Mouse (Mus musculus) forebrain, embryonic 10.5 days (tissue): ENCODE measurements at regions not wholly inside any gene's neighbourhood (a gene's known extent, or its start where the extent isn't known, plus 50 kb on each side); places are given as distances from the start of the nearest gene placed in this dataset.

Experiments used
- DNase-seq: peaks from one replicate; pipeline ENCODE4 v3.0.0-alpha.2; 2017; ENCODE audit warnings: low spot score; ENCODE audit errors: extremely low spot score
- H3K27ac ChIP-seq: fragments of 300-500 bp; sonication (generic); 2 replicates; pipeline ENCODE4 v1.5.1; 2016; ENCODE audit warnings: mild to moderate bottlenecking
- H3K27me3 ChIP-seq: fragments of 300-500 bp; sonication (generic); 2 replicates; pipeline ENCODE4 v1.6.1; 2016; ENCODE audit warnings: mild to moderate bottlenecking; ENCODE audit not compliant: poor library complexity, severe bottlenecking
- H3K36me3 ChIP-seq: fragments of 300-500 bp; sonication (generic); replicated peaks from 2 replicates; pipeline ENCODE4 v1.6.1; 2016; ENCODE audit warnings: mild to moderate bottlenecking, moderate library complexity
- H3K4me1 ChIP-seq: fragments of 300-500 bp; sonication (generic); 2 replicates; pipeline ENCODE4 v1.6.1; 2016
- H3K4me3 ChIP-seq: fragments of 300-500 bp; sonication (generic); 2 replicates; pipeline ENCODE4 v1.5.1; 2016; ENCODE audit warnings: mild to moderate bottlenecking, moderate library complexity
- H3K9me3 ChIP-seq: fragments of 300-500 bp; sonication (generic); 2 replicates; pipeline ENCODE4 v1.6.1; 2016; ENCODE audit warnings: mild to moderate bottlenecking, moderate library complexity
- WGBS: fragments of 180-500 bp; shearing (Covaris S2); methylation state at CpG from one replicate; pipeline ENCODE4 v1.1.7; 2016; 5-methylcytosine and 5-hydroxymethylcytosine counted together

DNA sequence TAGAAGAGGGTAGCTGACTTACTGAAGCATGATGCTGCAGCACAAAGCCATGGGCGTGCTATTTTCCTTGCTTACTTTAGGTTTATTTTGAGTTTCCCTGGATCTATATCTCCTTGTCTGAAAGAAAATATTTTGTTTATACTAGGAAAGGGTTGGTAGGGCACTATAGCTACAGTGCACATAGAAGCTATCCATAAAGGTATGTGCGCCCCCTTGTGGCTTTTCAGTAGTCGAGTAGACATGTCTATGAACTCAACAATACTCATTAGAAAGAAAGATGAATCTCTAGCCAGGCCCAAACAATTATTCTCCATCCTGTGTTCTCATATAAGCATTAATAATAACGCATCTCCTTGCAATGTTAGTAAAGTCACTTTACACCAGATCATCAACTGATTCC, 114.3 kb downstream of the Rab38 start:
- Histone ChIP-seq H3K9me3 (no peaks in the 10 kb centered on the region), H3K36me3 (no peaks in the 10 kb centered on the region), H3K4me3 (no peak overlapping the region), H3K27me3 (no peaks in the 10 kb centered on the region), H3K4me1 (peaks cover 3% of the 10 kb centered on the region; the same call in 1 of the 2 replicates), H3K27ac (no peak overlapping the region)
- peak; percentile 49 for DNase-seq
- WGBS = 14% methylated on average over 4 of the region's 4 CpGs

DNA sequence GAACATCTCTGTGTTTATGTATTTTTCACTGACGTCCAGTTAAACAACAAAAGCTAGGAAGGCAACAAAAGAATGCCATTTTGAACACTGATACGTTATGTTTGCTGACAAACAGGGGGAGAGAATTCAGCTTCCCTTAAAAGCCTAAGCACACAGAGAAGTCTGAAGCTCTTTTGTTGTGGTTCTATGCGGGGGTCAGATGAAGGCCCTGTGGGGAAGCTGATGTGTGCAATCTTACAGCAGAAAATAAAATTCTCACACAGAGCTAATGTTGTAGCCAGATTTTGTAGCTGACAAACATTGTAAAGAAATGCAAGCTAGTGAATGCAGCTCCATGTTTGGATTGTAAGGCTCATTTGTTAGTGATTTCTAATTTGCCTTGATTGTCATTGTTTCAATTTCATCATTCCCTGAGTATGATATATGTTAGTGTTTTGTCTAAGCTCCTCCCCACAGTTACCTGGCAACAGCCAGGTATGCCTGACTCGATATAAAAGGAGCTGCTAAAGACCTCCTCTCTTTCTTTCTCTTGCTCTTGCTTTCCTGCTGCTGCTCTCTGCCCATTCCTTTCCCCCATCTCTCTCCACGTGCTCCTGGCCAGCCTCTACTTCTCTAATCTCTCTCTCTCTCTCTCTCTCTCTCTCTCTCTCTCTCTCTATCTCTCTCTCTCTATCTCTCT, 115.0 kb downstream of the Rab38 start:
- Histone ChIP-seq H3K4me3 (no peak overlapping the region), H3K9me3 (no peaks in the 10 kb centered on the region), H3K27ac (no peak overlapping the region), H3K27me3 (no peaks in the 10 kb centered on the region), H3K4me1 (peaks cover 3% of the 10 kb centered on the region; the same call in 1 of the 2 replicates), H3K36me3 (no peaks in the 10 kb centered on the region)
- WGBS = 57% methylated on average over 5 of the region's 5 CpGs
- no peak for DNase-seq

DNA sequence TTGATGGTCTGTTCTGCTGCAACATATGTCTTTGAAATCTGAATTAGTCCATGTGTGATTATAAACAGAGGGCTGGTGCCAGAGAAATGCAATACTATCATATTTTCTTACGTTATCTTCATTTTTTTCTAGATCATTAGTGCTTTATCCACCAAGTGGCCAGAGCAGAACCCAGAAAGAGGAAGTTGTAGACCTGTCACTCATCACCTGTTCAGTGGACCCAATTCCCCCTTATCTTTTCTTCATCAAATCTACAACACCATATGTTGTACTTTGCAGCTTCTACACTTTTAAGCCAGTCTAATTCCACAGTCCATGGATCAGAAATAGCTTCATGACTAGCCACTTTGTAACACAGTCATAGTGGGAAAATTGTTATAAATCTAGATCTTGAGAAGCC, 145.0 kb downstream of the Rab38 start:
- H3K9me3 ChIP-seq = no peaks in the 10 kb centered on the region
- H3K27me3 ChIP-seq = no peaks in the 10 kb centered on the region
- H3K36me3 ChIP-seq = no peaks in the 10 kb centered on the region
- no peaks in the 10 kb centered on the region for H3K4me1 ChIP-seq
- H3K4me3 ChIP-seq = no peak overlapping the region
- WGBS = 97% methylated on average over 1 of the region's 1 CpGs
- H3K27ac ChIP-seq = no peak overlapping the region
- no peak for DNase-seq

DNA sequence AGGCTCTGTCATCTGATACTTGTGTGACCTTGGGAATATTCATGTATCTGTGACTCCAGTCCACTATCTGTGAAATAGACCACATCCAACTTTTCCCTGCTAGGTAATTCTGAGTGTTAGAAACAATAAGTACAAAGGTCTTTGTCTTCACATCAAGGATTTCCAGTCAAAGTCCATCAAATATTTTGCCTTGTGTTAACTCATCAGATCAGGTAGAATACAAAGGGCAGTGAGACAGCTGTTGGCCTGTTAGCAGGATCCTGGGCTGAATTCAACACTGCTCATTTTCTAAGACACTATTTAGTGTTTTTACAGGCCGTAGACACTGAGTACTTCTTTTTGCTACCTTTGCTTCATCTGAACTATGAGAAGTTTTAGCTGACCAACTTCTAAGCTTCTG, 170.7 kb downstream of the Rab38 start:
- H3K36me3 ChIP-seq = no peaks in the 10 kb centered on the region
- WGBS = 86% methylated on average over 1 of the region's 1 CpGs
- DNase-seq = no peak

More for the DNA sequence above, 170.7 kb downstream of the Rab38 start:
- Histone ChIP-seq H3K27me3 (no peaks in the 10 kb centered on the region), H3K9me3 (no peaks in the 10 kb centered on the region), H3K27ac (no peak overlapping the region), H3K4me3 (no peak overlapping the region), H3K4me1 (no peaks in the 10 kb centered on the region)
